Comparison of ENCODE assay signal across 12 mouse cellular contexts in genomic region chr11:35639428-35639827, GRCm38 (mm10).
A peak's percentile ranks its signal among the peaks of the same experiment; 100 is the strongest.
DNase-seq lines count a peak whose midpoint lies in the region; ATAC-seq and TF ChIP-seq lines count a peak whose summit lies in the region.
"Had no signal": no experiment of that assay in that cellular context is flagged by ENCODE, and none has a peak within 500 bp of the region (broad histone marks: within the 10 kb centered on the region; RNA-seq: fewer than 3 reads in every experiment).

No protein-coding gene starts in this region.

- no peaks in the 10 kb centered on the region for H3K9me3 ChIP-seq in forebrain, postnatal 0 days (ENCODE audit: low read length)
- no peaks in the 10 kb centered on the region for H3K9me3 ChIP-seq in forebrain, embryonic 10.5 days
- H3K9me3 ChIP-seq in midbrain, embryonic 12.5 days = no peaks in the 10 kb centered on the region
- H3K9me3 ChIP-seq in forebrain, embryonic 14.5 days (replicated peaks; ENCODE audit: control insufficient read depth, low read length) = no peaks in the 10 kb centered on the region

- H3K36me3 ChIP-seq in forebrain, postnatal 0 days (ENCODE audit: insufficient read depth) = no peaks in the 10 kb centered on the region
- H3K36me3 ChIP-seq in forebrain, embryonic 10.5 days (replicated peaks) = no peaks in the 10 kb centered on the region
- H3K36me3 ChIP-seq in midbrain, embryonic 12.5 days = no peaks in the 10 kb centered on the region
- H3K36me3 ChIP-seq in forebrain, embryonic 14.5 days (ENCODE audit: control insufficient read depth, insufficient read depth, low read length) = no peaks in the 10 kb centered on the region

- H3K27me3 ChIP-seq in forebrain, postnatal 0 days (ENCODE audit: insufficient read depth, low read length) = no peaks in the 10 kb centered on the region
- peaks cover 63% of the 10 kb centered on the region for H3K27me3 ChIP-seq in forebrain, embryonic 10.5 days (ENCODE audit: poor library complexity, severe bottlenecking)
- peaks cover 25% of the 10 kb centered on the region for H3K27me3 ChIP-seq in midbrain, embryonic 12.5 days
- H3K27me3 ChIP-seq in forebrain, embryonic 14.5 days (replicated peaks; ENCODE audit: control insufficient read depth, insufficient read depth, low read length) = no peaks in the 10 kb centered on the region

- no peak overlapping the region for H3K9ac ChIP-seq in forebrain, postnatal 0 days
- no peak overlapping the region for H3K9ac ChIP-seq in midbrain, embryonic 12.5 days (replicated peaks)
- no peak overlapping the region for H3K9ac ChIP-seq in forebrain, embryonic 14.5 days (ENCODE audit: low read length)

- no peak overlapping the region; the same call in 1 of the 2 replicates for H3K4me2 ChIP-seq in forebrain, postnatal 0 days (ENCODE audit: low read depth)
- H3K4me2 ChIP-seq in midbrain, embryonic 12.5 days (replicated peaks) = no peak overlapping the region
- H3K4me2 ChIP-seq in forebrain, embryonic 14.5 days (ENCODE audit: low read length) = no peak overlapping the region

- TF ChIP-seq CTCF in forebrain, postnatal 0 days (IDR thresholded peaks at IDR 0.05; ENCODE audit: low read depth) = no peak

- no peak overlapping the region for H3K27ac ChIP-seq in forebrain, postnatal 0 days (ENCODE audit: low read depth, low read length)
- H3K27ac ChIP-seq in forebrain, embryonic 10.5 days = no peak overlapping the region
- 0 out of 2 replicates have a peak overlapping the region, but pooled peaks have one; percentile 8 for H3K27ac ChIP-seq in midbrain, embryonic 12.5 days (replicated peaks)
- H3K27ac ChIP-seq in forebrain, embryonic 14.5 days (ENCODE audit: low read depth, low read length) = no peak overlapping the region
- H3K27ac ChIP-seq: macrophage had no signal

- H3K4me1 ChIP-seq in forebrain, postnatal 0 days (ENCODE audit: insufficient read depth) = no peaks in the 10 kb centered on the region
- peaks cover 23% of the 10 kb centered on the region for H3K4me1 ChIP-seq in forebrain, embryonic 10.5 days
- peaks cover 11% of the 10 kb centered on the region; the same call in 1 of the 2 replicates for H3K4me1 ChIP-seq in midbrain, embryonic 12.5 days
- no peaks in the 10 kb centered on the region for H3K4me1 ChIP-seq in forebrain, embryonic 14.5 days (ENCODE audit: control insufficient read depth, insufficient read depth, low read length)

- H3K4me3 ChIP-seq in forebrain, postnatal 0 days (ENCODE audit: low read depth, low read length) = no peak overlapping the region
- no peak overlapping the region for H3K4me3 ChIP-seq in forebrain, embryonic 10.5 days
- H3K4me3 ChIP-seq in midbrain, embryonic 12.5 days = no peak overlapping the region
- H3K4me3 ChIP-seq in forebrain, embryonic 14.5 days (ENCODE audit: low read depth, low read length) = no peak overlapping the region

- peak; percentile 24 for DNase-seq in forebrain, postnatal 0 days
- DNase-seq in forebrain, embryonic 10.5 days (ENCODE audit: extremely low spot score, low spot score) = no peak
- DNase-seq in right cerebral cortex, adult 18-20 months = peak; percentile 28
- DNase-seq in right cerebral cortex, adult 2 months (ENCODE audit: low spot score in 2 of 2) = no peak
- peak; percentile 32 for DNase-seq in telencephalon, adult 2 months (ENCODE audit: low read depth, low spot score)
- no peak for DNase-seq in forebrain, embryonic 14.5 days (ENCODE audit: low spot score)
- DNase-seq: adrenal gland, postnatal 36 days; heart, postnatal 14 days; liver had no signal

- peak; percentile 61 for ATAC-seq in forebrain, postnatal 0 days
- ATAC-seq in midbrain, embryonic 12.5 days (ENCODE audit: low FRiP score, low read depth) = no peak
- ATAC-seq in cerebellum, adult (ENCODE audit: insufficient number of reproducible peaks, low FRiP score, low TSS enrichment) = no peak
- no peak for ATAC-seq in forebrain, embryonic 14.5 days

- WGBS in forebrain, postnatal 0 days = 34% methylated on average over 11 of the region's 11 CpGs
- 36% methylated on average over 11 of the region's 11 CpGs for WGBS in forebrain, embryonic 10.5 days
- 23% methylated on average over 11 of the region's 11 CpGs for WGBS in midbrain, embryonic 12.5 days
- 41% methylated on average over 11 of the region's 11 CpGs for WGBS in forebrain, embryonic 14.5 days

Comparison
In these comparisons a context has a peak if more than half of its experiments do, and no peak if none do; other contexts are left out.
1. DNase-seq: peak in forebrain, postnatal 0 days (single experiment), right cerebral cortex, adult 18-20 months (single experiment) and telencephalon, adult 2 months (single experiment); none in forebrain, embryonic 10.5 days (single experiment), right cerebral cortex, adult 2 months (0 of 2) and forebrain, embryonic 14.5 days (single experiment).